Mouse (Mus musculus) spleen, adult 2 months (tissue): Measurements from ENCODE around the gene Dlg5.

Experiments used
- CTCF ChIP-seq: fragments of 200-500 bp; IDR thresholded peaks from 2 replicates; pipeline ENCODE4 v1.5.1; 2011; ENCODE audit warnings: mild to moderate bottlenecking, inconsistent platforms; ENCODE audit not compliant: insufficient read depth, insufficient read length, insufficient replicate concordance; ENCODE audit errors: extremely low read depth
- POLR2A ChIP-seq: fragments of 200-500 bp; IDR thresholded peaks from 2 replicates; pipeline ENCODE4 v1.6.1; 2011; ENCODE audit warnings: low read depth, low read length, inconsistent platforms

DNA sequence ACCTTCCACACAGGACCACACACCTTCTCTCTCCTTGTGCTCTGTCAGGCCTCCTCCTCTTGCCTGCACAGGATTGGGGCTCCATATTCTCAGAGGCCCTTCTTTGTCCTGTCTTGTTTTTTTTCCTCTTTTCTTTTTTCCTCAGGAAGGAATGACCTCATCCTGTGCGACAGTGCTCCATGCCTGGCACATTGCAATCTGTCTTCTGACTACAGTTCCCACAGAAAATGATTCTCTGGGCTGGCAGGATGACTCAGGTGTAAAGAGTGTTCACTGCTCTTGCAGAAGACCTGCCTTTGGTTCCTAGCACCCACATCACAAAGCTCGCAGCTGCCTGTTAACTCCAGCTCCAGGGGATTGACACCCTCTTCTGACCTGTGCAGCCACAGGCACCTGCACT lies 4.2 kb upstream of the Dlg5 start:
- no peak for TF ChIP-seq CTCF
- TF ChIP-seq POLR2A: no peak
